Mouse (Mus musculus) bone marrow, adult 2 months (tissue): ENCODE results near the gene Aco1. TPM values are rescaled to one million over a fixed set of nuclear protein-coding genes. Genes with fewer than 3 reads are reported as not detected.
"Not testable (repeated sequence)": the region's sequence is repeated elsewhere in the genome, so short reads cannot be mapped to it uniquely, and the experiment has no call there.

Experiments
- H3K27ac ChIP-seq: fragments of 200-500 bp; 2 replicates; pipeline ENCODE4 v1.5.1; 2012; ENCODE audit warnings: low read depth, mild to moderate bottlenecking, control low read depth, inconsistent platforms, low read length; ENCODE audit not compliant: control insufficient read depth, poor library complexity, insufficient read depth
- H3K4me1 ChIP-seq: fragments of 200-500 bp; 2 replicates; pipeline ENCODE4 v1.6.1; 2011; ENCODE audit warnings: low read length; ENCODE audit not compliant: control insufficient read depth, insufficient read depth
- H3K4me3 ChIP-seq: fragments of 200-500 bp; replicated peaks from 2 replicates; pipeline ENCODE3; 2011; ENCODE audit warnings: mild to moderate bottlenecking, low read depth, low read length, control low read depth; ENCODE audit not compliant: control insufficient read depth
- CTCF ChIP-seq: fragments of 200-500 bp; IDR thresholded peaks from 2 replicates; pipeline ENCODE4 v1.5.1; 2011; ENCODE audit warnings: low read length, control low read depth; ENCODE audit not compliant: control insufficient read depth, insufficient read depth
- POLR2A ChIP-seq: fragments of 200-500 bp; IDR thresholded peaks from 2 replicates; pipeline ENCODE4 v1.6.1; 2011; ENCODE audit warnings: low read depth, mild to moderate bottlenecking, control low read depth, low read length, borderline replicate concordance; ENCODE audit not compliant: control insufficient read depth
- WGBS: fragments of 180-500 bp; shearing (Covaris S2); methylation state at CpG from one replicate; pipeline ENCODE4 v1.1.7; 2018; 5-methylcytosine and 5-hydroxymethylcytosine counted together
- polyA plus RNA-seq: library from polyadenylated mRNA; stranded (reverse); fragments of >200 nt; gene quantifications from 2 replicates; pipeline ENCODE4 v1.2.4, GENCODE M21; 2011; ENCODE audit warnings: low replicate concordance; ENCODE audit not compliant: missing spikeins, insufficient read depth, insufficient read length

Aco1 gene
- 6.8 and 15.7 TPM in 2 replicates for polyA plus RNA-seq

- peak within 1 kb of the TSS; percentile 77 for H3K4me3 ChIP-seq
- H3K4me1 ChIP-seq: peaks cover 2% of the 10 kb centered on the region; the same call in 1 of the 2 replicates
- peak within 1 kb of the TSS; percentile 72 for H3K27ac ChIP-seq
- no peak for TF ChIP-seq CTCF
- TF ChIP-seq POLR2A: peak; percentile 69
- WGBS: under 1% methylated on average over 46 of the region's 46 CpGs
These were observed at the start of gene Aco1 for GRCm38 (mm10) chr4:40142743-40143532. TSS of gene Aco1 (plus strand) at chr4:40143081.

GRCm38 (mm10) chr4:40094974-40095373, 47.9 kb upstream of the Aco1 start:
- Histone ChIP-seq H3K27ac (no peak overlapping the region), H3K4me3 (no peak overlapping the region), H3K4me1 (no peaks in the 10 kb centered on the region)
- TF ChIP-seq CTCF (no peak), POLR2A (no peak)
- 62% methylated on average over 2 of the region's 2 CpGs for WGBS

- Histone ChIP-seq H3K4me1 (no peaks in the 10 kb centered on the region), H3K4me3 (no peak overlapping the region), H3K27ac (no peak overlapping the region)
- 62% methylated on average over 1 of the region's 1 CpGs for WGBS
- TF ChIP-seq POLR2A (no peak), CTCF (no peak)
These were observed 39.9 kb upstream of the Aco1 start for GRCm38 (mm10) chr4:40102996-40103395.

GRCm38 (mm10) chr4:40106004-40106536, 36.8 kb upstream of the Aco1 start:
- no peak for TF ChIP-seq POLR2A
- TF ChIP-seq CTCF: no peak
- 61% methylated on average over 8 of the region's 8 CpGs for WGBS
- no peak overlapping the region for H3K27ac ChIP-seq
- no peaks in the 10 kb centered on the region for H3K4me1 ChIP-seq
- no peak overlapping the region for H3K4me3 ChIP-seq

GRCm38 (mm10) chr4:40108030-40108429, 34.9 kb upstream of the Aco1 start:
- 84% methylated on average over 4 of the region's 4 CpGs for WGBS
- no peak overlapping the region for H3K27ac ChIP-seq
- H3K4me3 ChIP-seq: no peak overlapping the region
- no peaks in the 10 kb centered on the region for H3K4me1 ChIP-seq
- TF ChIP-seq POLR2A (no peak), CTCF (no peak)

GRCm38 (mm10) chr4:40113173-40113572, 29.7 kb upstream of the Aco1 start:
- no peak overlapping the region for H3K4me3 ChIP-seq
- 51% methylated on average over 1 of the region's 1 CpGs for WGBS
- no peaks in the 10 kb centered on the region for H3K4me1 ChIP-seq
- TF ChIP-seq CTCF (no peak), POLR2A (no peak)
- no peak overlapping the region for H3K27ac ChIP-seq

GRCm38 (mm10) chr4:40121221-40121620, 21.7 kb upstream of the Aco1 start:
- H3K27ac ChIP-seq: no peak overlapping the region
- no peak overlapping the region for H3K4me3 ChIP-seq
- TF ChIP-seq CTCF (no peak), POLR2A (no peak)
- no peaks in the 10 kb centered on the region for H3K4me1 ChIP-seq
- WGBS: 70% methylated on average over 3 of the region's 3 CpGs

- WGBS: 93% methylated on average over 1 of the region's 1 CpGs
- not testable (repeated sequence) for H3K4me1 ChIP-seq, H3K27ac ChIP-seq, H3K4me3 ChIP-seq
These were observed 20.6 kb upstream of the Aco1 start for GRCm38 (mm10) chr4:40122291-40122690.

- no peak overlapping the region for H3K27ac ChIP-seq
- 16% methylated on average over 9 of the region's 9 CpGs for WGBS
- TF ChIP-seq POLR2A (no peak), CTCF (peak; percentile 95)
- no peak overlapping the region for H3K4me3 ChIP-seq
- peaks cover 1% of the 10 kb centered on the region; the same call in 1 of the 2 replicates for H3K4me1 ChIP-seq
These were observed 8.3 kb upstream of the Aco1 start for GRCm38 (mm10) chr4:40134468-40135102.
